Mouse (Mus musculus) adrenal gland, adult 18-20 months (tissue): ENCODE measurements around the gene Mmaa. TPM values are rescaled to one million over a fixed set of nuclear protein-coding genes. Genes with fewer than 3 reads are reported as not detected.

Experiments used
- DNase-seq, 2 experiments: peaks; one replicate each; pipeline ENCODE4 v3.0.0; 2021 to 2022; ENCODE audit warnings: low spot score in 2 of 2
- total RNA-seq, 2 experiments: library from RNA; stranded (reverse); gene quantifications; 1 replicate in 1 of 2; 2 replicates in 1 of 2; pipeline ENCODE4 v1.2.3; 2021

Gene Mmaa
- total RNA-seq, 2 experiments from 2014 or later = 34.1 to 41.7 TPM

DNA sequence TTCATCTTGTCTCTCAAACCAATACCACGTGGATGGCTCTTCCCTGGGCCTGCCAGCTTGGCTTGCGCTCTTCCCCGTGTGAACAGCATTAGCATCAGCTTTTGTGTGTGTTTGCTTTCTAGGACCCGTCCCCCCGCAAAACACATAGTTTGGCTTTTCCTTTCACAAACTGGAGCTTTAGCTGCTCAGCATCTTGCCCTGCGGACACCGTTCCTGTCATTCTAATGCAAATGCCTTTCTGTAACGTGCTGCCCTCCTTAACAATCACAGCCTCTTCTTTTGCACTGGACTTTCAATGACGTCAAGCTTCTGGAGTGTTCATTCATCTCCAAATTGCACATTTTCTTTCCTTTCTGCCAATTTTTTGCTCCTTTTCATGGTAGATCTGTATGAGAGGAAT lies 70.4 kb downstream of the Mmaa start:
- DNase-seq = no peak

DNA sequence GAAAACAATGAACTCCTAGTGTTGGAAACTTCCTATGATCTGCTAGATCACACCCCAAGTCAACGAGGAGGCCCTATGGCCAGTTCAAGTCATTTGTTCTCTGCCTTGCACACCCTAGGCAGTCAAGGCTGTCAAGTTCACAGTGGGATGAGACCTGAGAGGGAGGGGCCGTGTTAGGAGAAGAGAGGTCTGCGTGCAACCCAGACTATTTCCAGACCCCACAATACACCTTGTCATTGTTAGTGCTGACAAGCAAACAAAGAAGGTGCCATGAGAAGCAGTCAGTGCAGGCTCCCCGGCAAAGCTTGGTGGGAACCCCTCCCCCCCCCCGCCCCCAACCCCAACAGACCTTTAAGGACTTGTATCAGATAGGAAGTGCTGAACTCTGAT lies 72.0 kb downstream of the Mmaa start:
- no peak for DNase-seq

DNA sequence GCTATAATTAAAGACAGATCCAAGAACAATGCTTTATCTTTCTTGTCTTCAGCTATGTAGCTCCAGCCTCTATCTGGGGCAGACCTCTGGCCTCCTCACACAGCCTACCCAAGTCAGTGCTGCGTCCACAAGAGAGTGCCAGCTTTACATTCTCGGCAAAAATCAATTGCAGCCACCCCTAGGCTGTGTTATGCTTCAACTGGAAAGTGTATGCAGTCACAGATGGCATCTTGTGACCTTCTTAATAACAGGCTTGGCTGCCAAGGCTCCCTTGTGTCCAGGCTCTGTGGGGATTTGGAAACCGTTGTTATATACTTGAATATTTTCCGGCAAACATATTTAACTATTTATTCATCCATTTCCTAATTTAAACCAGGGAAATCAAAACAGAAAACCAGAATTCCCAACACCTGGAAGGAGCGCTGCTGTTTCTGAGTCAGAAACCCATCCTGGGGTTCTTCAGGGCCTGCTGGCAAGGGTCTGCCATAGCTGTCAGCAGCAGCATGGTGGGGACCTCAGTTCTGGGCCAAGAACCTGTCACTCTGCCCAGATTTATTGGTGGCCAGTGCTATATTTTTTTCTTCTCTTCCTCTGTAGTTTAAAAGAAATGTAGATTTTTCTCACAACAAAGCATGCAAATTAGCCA lies 72.5 kb downstream of the Mmaa start:
- no peak for DNase-seq

Other genes starting within 250 kb of the Mmaa start
- not detected for gene 1700011L22Rik, start 46.4 kb downstream of the Mmaa start, total RNA-seq
- gene Smad1, start 104.6 kb upstream of the Mmaa start, total RNA-seq = 10 to 100 TPM; 25.6 TPM